Mouse (Mus musculus) embryonic stem cell, embryonic (primary cell): ENCODE data around the gene Ankrd66.

ENCODE experiments used
- CTCF ChIA-PET, 4 experiments: fragments of 300-600 bp in 2 of 4; fragments of 350-600 bp in 2 of 4; sonication (Branson Sonifier 250); formaldehyde crosslinking; loops; one replicate each; lab custom pipeline; 2022; ENCODE audit warnings: inconsistent platforms in 2 of 4; lab: Charles Lee
- POLR2A ChIA-PET, 4 experiments: fragments of 300-600 bp in 2 of 4; fragments of 350-600 bp in 2 of 4; sonication (Branson Sonifier 250); formaldehyde crosslinking; loops; one replicate each; lab custom pipeline; 2022; ENCODE audit warnings: antibody characterized with exemption in 4 of 4, inconsistent platforms in 1 of 4; lab: Charles Lee

The Ankrd66 gene

GRCm38 (mm10) chr17:43543539-43543938, at the start of gene Ankrd66:
Gene Ankrd66, minus strand, starts transcription at chr17:43543639.
- ChIA-PET POLR2A (no interaction called here), CTCF (no interaction called here)

DNA sequence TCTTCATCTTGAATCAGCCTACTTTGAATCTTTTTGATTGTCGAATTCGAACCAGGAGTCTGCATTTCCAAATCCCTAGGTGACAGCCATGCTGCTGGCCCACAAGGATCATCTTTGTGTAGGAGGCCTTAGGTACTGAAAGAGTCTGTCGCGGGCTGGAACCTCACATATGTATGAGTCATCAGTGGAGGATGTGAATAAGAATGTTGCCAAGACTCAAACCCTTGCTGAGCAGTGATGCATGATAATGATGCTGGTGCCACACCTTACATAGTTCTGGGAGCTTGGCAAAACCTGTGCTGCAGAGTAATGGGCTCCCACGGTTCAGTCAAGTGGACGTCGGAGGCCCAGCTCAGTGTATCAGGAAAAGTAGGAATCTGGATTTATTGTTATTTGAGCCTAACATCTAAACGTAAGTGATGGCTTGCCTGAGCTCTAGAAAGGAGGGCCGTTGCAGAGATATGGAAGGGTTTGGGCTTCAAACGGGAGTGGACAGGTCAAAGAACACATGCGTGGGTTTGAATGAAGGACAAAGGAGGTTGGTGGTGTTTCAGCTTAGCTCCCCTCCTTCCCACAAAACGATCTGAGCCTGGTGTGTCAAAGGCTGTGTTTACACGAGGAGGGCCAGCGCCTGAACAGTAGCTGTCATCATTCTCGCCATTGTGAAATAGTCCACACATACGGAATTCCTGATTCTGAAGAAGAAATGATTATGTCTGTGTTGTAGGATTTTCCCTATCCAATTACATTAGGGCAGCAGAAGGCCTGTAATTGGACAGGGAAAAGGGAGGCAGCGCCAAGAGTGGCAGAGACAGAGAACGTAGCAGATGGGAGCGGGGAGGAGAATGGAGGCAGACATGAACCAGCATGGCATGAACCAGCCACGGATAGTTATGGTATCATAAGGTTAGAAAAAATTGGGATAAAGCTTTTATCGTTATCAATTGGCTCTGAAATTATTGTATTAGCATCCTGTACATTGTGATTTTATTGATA, 49.2 kb upstream of the Ankrd66 start:
- ChIA-PET CTCF (interaction anchor here in 1 of 4 experiments (1.4 kb wide), 1 partner anchor 14 kb away, joined by 4 read pairs; no protein-coding TSS in a partner anchor), POLR2A (interaction anchor here in 3 of 4 experiments (0.6 to 1.9 kb wide), 3 partner anchors 11 to 35 kb away, joined by 3 to 5 read pairs (median 3); no protein-coding TSS in a partner anchor)

DNA sequence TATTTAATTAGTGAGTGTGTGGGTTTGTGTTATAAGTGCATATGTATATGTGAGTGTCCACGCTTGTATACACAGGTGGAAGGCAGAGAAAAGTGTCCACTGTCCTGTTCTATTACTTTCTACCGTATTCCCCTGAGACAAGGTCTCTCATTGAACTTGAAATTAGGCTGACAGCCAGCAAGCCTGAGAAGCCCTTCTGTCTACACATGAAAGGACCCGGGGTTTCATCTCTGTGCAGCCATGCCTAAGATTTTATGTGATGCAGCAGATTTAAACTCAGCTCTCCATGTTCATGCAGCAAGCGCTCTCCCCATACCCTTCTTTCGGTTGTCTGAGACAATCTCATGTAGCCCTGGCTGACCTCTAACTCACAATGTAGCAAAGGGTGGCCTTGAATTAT, 47.1 kb upstream of the Ankrd66 start:
- ChIA-PET CTCF (no interaction called here), POLR2A (no interaction called here)

- ChIA-PET POLR2A (no interaction called here), CTCF (no interaction called here)
Measured at GRCm38 (mm10) chr17:43589750-43590149, 46.3 kb upstream of the Ankrd66 start.

GRCm38 (mm10) chr17:43587278-43587677, 43.8 kb upstream of the Ankrd66 start:
- ChIA-PET CTCF (no interaction called here), POLR2A (no interaction called here)

DNA sequence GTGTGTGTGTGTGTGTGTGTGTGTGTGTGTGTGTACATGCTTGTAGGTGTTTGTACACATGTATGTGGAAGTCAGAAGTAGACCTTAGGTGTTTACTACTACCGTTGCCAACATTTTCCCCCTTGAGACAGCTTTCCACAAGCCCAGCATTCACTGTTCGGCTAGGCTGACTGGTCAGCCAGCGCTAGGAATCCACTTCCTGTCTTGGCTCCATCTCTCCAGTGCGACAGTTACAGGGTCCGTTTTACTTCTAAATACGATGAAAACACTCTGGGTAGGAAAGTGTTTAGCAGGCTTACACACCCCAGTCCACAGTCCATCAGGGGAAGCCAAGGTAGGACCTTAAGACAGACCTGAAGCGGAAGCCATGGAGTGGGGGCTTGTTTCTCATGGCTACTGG, 41.3 kb upstream of the Ankrd66 start:
- POLR2A ChIA-PET = no interaction called here
- CTCF ChIA-PET = no interaction called here

DNA sequence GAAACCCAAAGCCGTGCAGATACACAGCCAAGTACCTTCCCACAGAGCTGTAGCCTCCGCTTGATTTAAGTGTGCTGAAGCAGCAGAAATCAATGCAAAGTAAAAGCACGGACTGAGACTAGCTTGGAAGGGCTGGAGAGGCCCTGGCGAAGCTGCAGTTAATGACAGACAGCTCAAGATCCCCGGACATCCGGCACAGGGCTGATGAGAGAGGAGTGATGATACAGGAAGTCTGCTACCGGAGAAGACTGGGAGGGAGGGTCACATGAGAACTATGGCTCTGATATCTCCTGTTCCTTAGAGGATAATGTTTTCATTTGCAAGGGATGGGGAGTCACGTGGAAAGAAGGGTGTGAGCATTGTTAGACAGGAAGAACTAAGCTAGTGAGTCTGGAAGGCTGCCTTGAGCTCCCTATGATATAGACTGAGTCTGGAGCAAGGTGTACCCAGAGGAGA, 37.6 kb upstream of the Ankrd66 start:
- POLR2A ChIA-PET = interaction anchor here in 3 of 4 experiments (0.7 to 1.7 kb wide), 7 partner anchors 11 to 397 kb away, joined by 3 to 12 read pairs (median 6); partner anchors contain the start of gene Pla2g7 (in 3 of the 3)
- CTCF ChIA-PET = interaction anchor here (0.6 to 1.2 kb wide), 5 partner anchors 14 to 1242 kb away, joined by 3 to 12 read pairs (median 4); partner anchors contain the start of gene Pla2g7 (in 1 of the 4)

DNA sequence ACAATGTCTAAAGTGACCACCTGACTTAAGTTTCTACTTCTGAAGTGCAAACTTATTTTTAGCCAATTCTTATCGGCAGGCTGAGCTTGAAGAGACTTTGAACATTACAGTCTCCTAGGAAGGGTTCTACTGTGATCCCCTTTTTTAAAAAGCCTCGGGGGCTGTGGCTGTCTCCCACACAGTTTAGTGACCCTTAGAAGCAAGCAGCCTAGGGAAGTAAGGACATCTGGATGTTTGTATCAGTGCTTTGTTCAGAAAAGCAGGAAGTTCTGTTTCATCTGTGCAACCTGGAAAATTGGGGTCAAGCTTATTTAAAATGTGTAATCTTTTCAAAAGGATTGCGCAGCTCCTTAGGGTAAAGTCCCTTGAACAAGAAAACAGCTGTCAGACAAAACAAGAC, 37.0 kb upstream of the Ankrd66 start:
- CTCF ChIA-PET = interaction anchor here in 3 of 4 experiments (0.7 to 1.2 kb wide), 4 partner anchors 13 to 120 kb away, joined by 3 to 12 read pairs (median 6); partner anchors contain the start of gene Pla2g7 (in 1 of the 3)
- POLR2A ChIA-PET = interaction anchor here in 3 of 4 experiments (0.7 to 1.7 kb wide), 5 partner anchors 11 to 398 kb away, joined by 5 to 12 read pairs (median 7); partner anchors contain the start of gene Pla2g7 (in 2 of the 3)

DNA sequence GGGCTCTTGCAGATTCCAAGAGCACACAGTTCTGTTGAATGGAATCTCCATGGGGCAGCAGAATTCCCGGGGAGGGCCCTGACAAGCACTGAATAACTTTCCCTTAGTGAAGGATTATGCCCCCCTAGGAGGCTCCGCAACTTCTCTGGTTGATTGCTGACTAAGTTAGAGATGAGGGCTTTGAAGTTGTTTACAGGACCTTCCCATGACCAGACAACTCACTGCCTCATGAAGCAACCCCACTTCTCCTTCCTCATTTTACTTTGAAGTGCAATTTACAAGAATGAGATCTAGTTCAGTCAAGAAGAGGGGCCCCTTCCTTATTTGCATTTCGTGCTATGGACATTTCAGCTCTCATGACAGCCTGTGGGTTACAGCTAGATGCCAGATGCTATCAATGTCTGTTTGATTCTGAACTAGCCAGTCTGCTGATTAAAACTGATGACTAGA, 30.2 kb upstream of the Ankrd66 start:
- ChIA-PET POLR2A (interaction anchor here in 1 of 4 experiments (1.0 kb wide), 1 partner anchor 9 kb away, joined by 3 read pairs; no protein-coding TSS in a partner anchor), CTCF (interaction anchor here in 1 of 4 experiments (0.6 kb wide), 1 partner anchor 23 kb away, joined by 7 read pairs; no protein-coding TSS in a partner anchor)

DNA sequence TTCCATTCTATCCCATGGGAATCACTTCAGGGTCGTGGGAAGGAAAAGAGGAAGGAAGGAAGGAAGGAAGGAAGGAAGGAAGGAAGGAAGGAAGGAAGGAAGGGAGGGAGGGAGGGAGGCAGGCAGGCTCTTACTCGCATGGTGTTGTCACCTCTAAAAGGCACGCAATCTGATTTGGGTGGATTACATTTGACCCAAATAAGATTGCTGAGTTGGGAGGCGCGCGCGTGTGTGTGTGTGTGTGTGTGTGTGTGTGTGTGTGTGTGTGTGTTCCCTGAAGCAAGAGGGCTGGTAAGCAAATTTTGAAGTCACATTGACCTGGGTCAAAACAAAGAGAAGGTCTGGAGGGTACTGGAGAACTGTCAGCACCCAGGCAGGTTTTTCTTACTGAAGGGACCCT, 25.8 kb upstream of the Ankrd66 start:
- ChIA-PET CTCF (interaction anchor here in 1 of 4 experiments (1.7 kb wide), 1 partner anchor 38 kb away, joined by 7 read pairs; no protein-coding TSS in a partner anchor), POLR2A (interaction anchor here in 3 of 4 experiments (0.6 to 2.9 kb wide), 4 partner anchors 9 to 12 kb away, joined by 3 to 12 read pairs (median 8); no protein-coding TSS in a partner anchor)

GRCm38 (mm10) chr17:43567992-43568888, 24.8 kb upstream of the Ankrd66 start, which contains the start of gene Pla2g7:
Gene Pla2g7, plus strand, starts transcription at chr17:43568098.
- CTCF ChIA-PET = interaction anchor here in 2 of 4 experiments (0.6 to 1.7 kb wide), 3 partner anchors 13 to 39 kb away, joined by 3 to 7 read pairs (median 3); no protein-coding TSS in a partner anchor
- POLR2A ChIA-PET = interaction anchor here (0.6 to 2.9 kb wide), 8 partner anchors 10 to 532 kb away, joined by 3 to 16 read pairs (median 5); no protein-coding TSS in a partner anchor

GRCm38 (mm10) chr17:43567593-43567991, 24.2 kb upstream of the Ankrd66 start:
- ChIA-PET POLR2A (interaction anchor here in 2 of 4 experiments (0.5 to 2.5 kb wide), 6 partner anchors 9 to 532 kb away, joined by 3 to 16 read pairs (median 4); no protein-coding TSS in a partner anchor), CTCF (interaction anchor here in 1 of 4 experiments (0.8 to 1.7 kb wide), 2 partner anchors 13 to 39 kb away, joined by 3 to 7 read pairs; no protein-coding TSS in a partner anchor)

DNA sequence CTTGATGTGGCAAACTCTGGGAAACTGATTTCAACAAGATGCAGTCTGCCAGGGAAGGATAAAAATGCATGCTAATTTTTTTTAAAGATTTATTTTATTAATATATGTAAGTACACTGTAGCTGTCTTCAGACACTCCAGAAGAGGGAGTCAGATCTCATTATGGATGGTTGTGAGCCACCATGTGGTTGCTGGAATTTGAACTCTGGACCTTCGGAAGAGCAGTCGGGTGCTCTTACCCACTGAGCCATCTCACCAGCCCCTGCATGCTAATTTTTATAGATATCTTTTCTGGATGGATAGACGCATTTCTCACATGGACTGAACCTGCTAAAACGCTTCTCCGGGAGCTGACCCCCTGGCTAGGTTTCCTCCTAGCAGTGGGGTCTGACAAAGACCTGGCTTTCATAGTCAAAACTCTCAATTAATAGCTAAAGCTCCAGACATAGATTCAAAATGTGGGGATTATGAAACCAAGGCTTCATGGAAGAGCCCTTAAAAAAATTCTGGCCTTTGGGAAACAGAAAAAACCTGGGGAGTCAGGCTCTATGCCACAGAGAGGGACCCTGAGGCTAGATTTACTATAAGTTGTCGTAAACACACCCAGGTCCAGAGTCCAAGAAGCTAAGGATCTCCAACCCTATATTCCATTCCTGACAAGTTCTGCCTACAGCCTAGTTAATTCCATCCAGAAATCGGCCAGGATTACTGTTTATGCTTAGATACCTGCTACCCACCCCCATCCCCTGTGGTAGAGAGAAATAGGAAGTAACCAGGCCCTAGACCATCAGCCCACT, 20.0 kb upstream of the Ankrd66 start:
- CTCF ChIA-PET = interaction anchor here in 1 of 4 experiments (0.6 kb wide), 1 partner anchor 493 kb away, joined by 3 read pairs; no protein-coding TSS in a partner anchor

GRCm38 (mm10) chr17:43558678-43559077, 15.2 kb upstream of the Ankrd66 start:
- POLR2A ChIA-PET = interaction anchor here in 3 of 4 experiments (0.5 to 2.7 kb wide), 9 partner anchors 9 to 524 kb away, joined by 3 to 16 read pairs (median 4); partner anchors contain the start of gene Pla2g7 (in 1 of the 3)
- CTCF ChIA-PET = no interaction called here

More for the DNA sequence above, 20.0 kb upstream of the Ankrd66 start:
- POLR2A ChIA-PET = no interaction called here

- ChIA-PET CTCF (interaction anchor here in 1 of 4 experiments (0.5 kb wide), 1 partner anchor 259 kb away, joined by 3 read pairs; no protein-coding TSS in a partner anchor), POLR2A (interaction anchor here in 3 of 4 experiments (1.2 to 2.7 kb wide), 8 partner anchors 10 to 126 kb away, joined by 3 to 16 read pairs (median 4); partner anchors contain the start of gene Pla2g7 (in 1 of the 3))
Measured at GRCm38 (mm10) chr17:43557541-43558090, 14.2 kb upstream of the Ankrd66 start.

DNA sequence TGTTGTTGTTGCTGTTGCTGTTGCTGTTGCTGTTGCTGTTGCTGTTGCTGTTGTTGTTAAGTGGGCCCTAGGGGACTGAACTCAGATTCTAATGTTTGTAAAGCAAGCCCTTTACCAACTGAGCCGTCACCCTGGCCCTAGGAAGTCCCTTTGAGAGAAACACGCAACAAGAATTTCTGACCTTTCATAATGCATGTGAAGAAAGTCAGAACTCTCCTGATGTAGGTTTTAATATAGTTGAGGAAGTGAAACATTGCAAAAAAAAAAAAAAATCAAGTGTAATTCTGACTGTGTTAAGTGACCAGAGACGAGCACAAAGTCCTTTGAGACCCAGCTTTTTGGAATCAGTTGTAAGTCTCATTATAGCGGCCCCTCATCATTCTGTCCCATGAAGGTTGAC, 13.7 kb upstream of the Ankrd66 start:
- ChIA-PET CTCF (interaction anchor here in 1 of 4 experiments (0.5 kb wide), 1 partner anchor 260 kb away, joined by 3 read pairs; no protein-coding TSS in a partner anchor), POLR2A (interaction anchor here in 3 of 4 experiments (1.2 to 2.7 kb wide), 6 partner anchors 11 to 125 kb away, joined by 3 to 16 read pairs (median 5); partner anchors contain the start of gene Pla2g7 (in 1 of the 3))
